Mouse (Mus musculus): ENCODE results near the gene Ppm1m. TPM values are rescaled to one million over a fixed set of nuclear protein-coding genes. Genes with fewer than 3 reads are reported as not detected.
"Not testable (repeated sequence)": the region's sequence is repeated elsewhere in the genome, so short reads cannot be mapped to it uniquely, and the experiment has no call there.

Ppm1m gene
- polyA plus RNA-seq, 1 experiment from 2014 or later: 57.2 TPM

DNA sequence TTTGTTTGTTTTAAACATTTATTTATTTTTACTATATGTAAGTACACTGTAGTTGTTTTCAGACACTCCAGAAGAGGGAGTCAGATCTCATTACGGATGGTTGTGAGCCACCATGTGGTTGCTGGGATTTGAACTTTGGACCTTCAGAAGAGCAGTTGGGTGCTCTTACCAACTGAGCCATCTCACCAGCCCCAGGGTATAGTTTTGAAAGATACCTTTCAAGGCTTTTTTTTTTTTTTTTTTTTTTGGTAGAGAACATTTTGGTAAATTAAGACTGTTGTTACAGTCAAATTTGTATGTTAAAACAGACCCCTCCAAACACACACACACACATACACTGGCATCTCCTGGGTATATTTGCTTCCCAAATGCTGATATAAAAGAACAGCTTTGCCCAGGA is 30.5 kb downstream of the Ppm1m start:
- not testable (repeated sequence) for H3K9ac ChIP-seq; H3K27me3 ChIP-seq; ATAC-seq (ENCODE audit: insufficient number of reproducible peaks, insufficient read depth, low FRiP score, low TSS enrichment); H3K36me3 ChIP-seq; H3K9me3 ChIP-seq; H3K4me3 ChIP-seq; H3K27ac ChIP-seq; H3K4me2 ChIP-seq (replicated peaks)
- H3K4me1 ChIP-seq: peaks cover 20% of the 10 kb centered on the region
- WGBS: 86% methylated on average over 1 of the region's 1 CpGs

DNA sequence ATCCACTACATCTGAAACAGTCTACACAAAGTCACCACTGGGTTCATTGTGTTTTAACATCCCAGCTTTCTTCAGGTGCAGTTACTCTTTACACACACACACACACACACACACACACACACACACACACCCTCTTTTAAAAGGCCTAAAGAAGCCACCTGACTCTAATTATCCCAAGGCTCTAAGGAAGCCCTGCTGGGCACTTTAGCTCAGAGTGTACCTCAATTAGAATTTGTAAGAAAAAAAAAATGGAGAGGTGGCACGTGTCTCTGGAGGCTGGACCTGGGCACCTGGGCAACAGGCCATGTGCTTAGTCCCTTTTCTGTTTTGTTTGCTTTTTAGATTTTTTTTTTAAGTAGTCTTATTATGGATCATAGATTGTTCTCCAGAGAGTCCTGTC is 31.8 kb downstream of the Ppm1m start:
- Histone ChIP-seq H3K36me3 (no peaks in the 10 kb centered on the region), H3K4me1 (peaks cover 8% of the 10 kb centered on the region), H3K9me3 (no peaks in the 10 kb centered on the region), H3K27ac (no peak overlapping the region), H3K27me3 (no peaks in the 10 kb centered on the region), H3K9ac (no peak overlapping the region), H3K4me3 (no peak overlapping the region), H3K4me2 (replicated peaks) (no peak overlapping the region)
- WGBS: 37% methylated on average over 1 of the region's 1 CpGs
- ATAC-seq (ENCODE audit: insufficient number of reproducible peaks, insufficient read depth, low FRiP score, low TSS enrichment): no peak

DNA sequence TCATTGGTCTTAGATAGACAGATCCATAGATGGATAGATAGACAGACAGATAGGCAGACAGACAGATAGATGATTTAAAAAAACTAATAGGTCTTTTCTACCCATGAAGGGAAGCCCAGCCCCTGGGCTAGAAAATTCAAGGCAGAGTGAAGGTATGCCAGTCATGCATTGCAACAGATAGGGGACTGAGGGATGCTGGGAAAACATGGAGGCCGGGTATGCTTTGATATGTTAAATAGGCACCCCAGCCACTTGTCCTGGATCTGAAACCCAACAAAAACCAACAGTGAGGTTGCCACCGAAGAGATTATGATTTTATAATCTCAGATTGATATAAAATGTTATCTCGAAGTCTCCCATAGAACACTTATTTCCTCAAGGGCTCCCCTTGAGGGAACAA is 32.3 kb downstream of the Ppm1m start:
- Histone ChIP-seq H3K9ac (no peak overlapping the region), H3K4me1 (peaks cover 8% of the 10 kb centered on the region), H3K4me3 (no peak overlapping the region), H3K27ac (no peak overlapping the region), H3K27me3 (no peaks in the 10 kb centered on the region), H3K36me3 (no peaks in the 10 kb centered on the region), H3K9me3 (no peaks in the 10 kb centered on the region), H3K4me2 (replicated peaks) (no peak overlapping the region)
- WGBS: 83% methylated on average over 3 of the region's 3 CpGs
- ATAC-seq (ENCODE audit: insufficient number of reproducible peaks, insufficient read depth, low FRiP score, low TSS enrichment): no peak

DNA sequence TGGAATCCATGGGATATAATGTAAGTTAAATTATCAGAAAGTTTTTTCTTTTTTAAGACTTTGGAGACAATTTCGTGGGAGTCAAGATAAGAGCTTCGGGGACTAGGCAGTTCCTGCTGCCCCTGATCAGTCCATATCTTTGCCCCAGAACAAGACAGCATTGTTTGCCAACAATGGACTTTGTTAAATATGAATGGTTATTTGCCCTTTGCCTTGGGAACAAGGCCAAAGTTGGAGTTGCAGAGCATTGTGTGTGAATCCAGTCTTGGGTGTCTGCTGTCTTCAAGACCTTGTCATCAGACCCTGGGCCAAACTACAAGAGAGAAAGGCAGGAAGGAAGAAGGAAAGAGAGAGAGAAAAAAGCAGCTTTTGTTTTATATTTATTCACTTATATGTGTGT is 32.8 kb downstream of the Ppm1m start:
- no peak for ATAC-seq (ENCODE audit: insufficient number of reproducible peaks, insufficient read depth, low FRiP score, low TSS enrichment)
- WGBS: 84% methylated on average over 2 of the region's 2 CpGs
- Histone ChIP-seq H3K4me1 (peaks cover 8% of the 10 kb centered on the region), H3K4me3 (no peak overlapping the region), H3K9me3 (no peaks in the 10 kb centered on the region), H3K27me3 (no peaks in the 10 kb centered on the region), H3K9ac (no peak overlapping the region), H3K27ac (no peak overlapping the region), H3K36me3 (no peaks in the 10 kb centered on the region), H3K4me2 (replicated peaks) (no peak overlapping the region)

DNA sequence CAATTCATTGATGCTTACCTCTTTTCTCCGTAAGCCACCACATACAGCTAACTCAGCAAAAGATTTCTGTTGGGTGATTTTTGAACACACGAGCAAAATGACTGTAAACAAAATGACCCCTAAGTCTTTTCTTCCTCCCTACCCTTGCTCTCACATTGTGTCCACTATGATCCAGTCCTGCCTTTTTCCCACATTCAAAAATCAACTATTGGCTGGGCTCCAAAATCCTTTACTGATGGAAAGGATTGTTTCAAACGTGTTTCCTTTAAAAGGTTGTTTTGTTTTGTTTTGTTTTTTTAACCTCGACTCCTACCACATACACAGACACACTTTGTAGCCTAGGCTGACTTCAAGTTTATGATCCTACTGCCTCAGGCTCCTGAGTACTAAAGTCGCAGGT is 39.1 kb downstream of the Ppm1m start:
- Histone ChIP-seq H3K9ac (peak overlapping the region; percentile 52; the same call in 1 of the 2 replicates), H3K9me3 (no peaks in the 10 kb centered on the region), H3K27me3 (no peaks in the 10 kb centered on the region), H3K4me1 (no peaks in the 10 kb centered on the region), H3K36me3 (no peaks in the 10 kb centered on the region), H3K4me3 (peak overlapping the region; percentile 50), H3K4me2 (replicated peaks) (peak overlapping the region; percentile 56), H3K27ac (peak overlapping the region; percentile 87)
- WGBS: 44% methylated on average over 5 of the region's 5 CpGs
- ATAC-seq (ENCODE audit: insufficient number of reproducible peaks, insufficient read depth, low FRiP score, low TSS enrichment): no peak

DNA sequence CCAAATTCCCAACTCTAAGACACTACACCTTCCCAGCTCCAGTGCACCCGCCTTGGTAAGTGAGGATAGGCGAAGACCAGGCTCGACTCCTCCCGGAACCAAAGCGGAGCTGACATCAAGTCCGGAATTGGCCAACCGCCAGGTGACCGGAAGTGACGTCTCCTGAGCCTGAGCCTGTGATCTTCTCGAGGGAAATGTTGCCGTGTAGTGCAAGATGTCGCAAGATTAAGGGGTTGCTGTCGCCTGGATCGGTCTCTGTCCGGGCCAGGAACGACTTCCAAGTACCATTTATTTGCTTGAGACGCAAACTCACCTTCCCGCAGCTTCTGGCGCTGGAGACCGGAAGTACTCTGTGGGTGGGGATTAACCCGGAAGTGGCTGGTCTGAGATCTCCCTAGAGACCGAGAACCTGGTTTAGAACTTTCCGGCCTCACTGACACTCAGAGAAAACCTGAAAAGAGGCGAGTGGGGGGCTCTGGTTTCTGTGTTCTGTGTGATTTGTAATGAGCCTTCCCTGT is 39.7 kb downstream of the Ppm1m start:
- peak overlapping the region; percentile 56 for H3K4me2 ChIP-seq (replicated peaks)
- ATAC-seq (ENCODE audit: insufficient number of reproducible peaks, insufficient read depth, low FRiP score, low TSS enrichment): 0 out of 2 replicates have a peak, but pooled peaks have one; percentile 19
- no peaks in the 10 kb centered on the region for H3K9me3 ChIP-seq
- no peaks in the 10 kb centered on the region for H3K4me1 ChIP-seq
- H3K9ac ChIP-seq: peak overlapping the region; percentile 52
- H3K27ac ChIP-seq: peak overlapping the region; percentile 87
- WGBS: 2% methylated on average over 24 of the region's 24 CpGs
- H3K36me3 ChIP-seq: no peaks in the 10 kb centered on the region
- H3K4me3 ChIP-seq: peak overlapping the region; percentile 50
- no peaks in the 10 kb centered on the region for H3K27me3 ChIP-seq

DNA sequence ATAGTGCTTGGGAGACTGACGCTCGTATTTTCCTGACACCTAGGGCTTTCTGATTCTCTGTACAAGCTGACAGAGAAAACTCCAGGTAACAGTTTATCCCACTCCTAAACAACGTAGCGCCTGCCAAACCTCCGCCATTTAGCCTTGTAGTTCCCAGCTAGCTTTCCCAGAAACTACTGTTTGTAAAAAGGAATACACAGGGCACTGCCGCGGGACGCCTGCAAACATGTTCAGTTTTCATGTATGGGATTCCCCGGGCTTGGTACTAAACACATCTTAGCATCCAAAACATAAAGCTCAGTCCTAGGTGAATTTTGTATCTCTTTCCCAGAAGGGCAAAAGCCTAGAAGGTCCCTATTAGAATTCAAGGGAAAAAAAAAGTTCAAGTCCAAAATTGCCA is 40.3 kb downstream of the Ppm1m start:
- H3K27me3 ChIP-seq: no peaks in the 10 kb centered on the region
- ATAC-seq (ENCODE audit: insufficient number of reproducible peaks, insufficient read depth, low FRiP score, low TSS enrichment): no peak
- no peaks in the 10 kb centered on the region for H3K4me1 ChIP-seq
- no peak overlapping the region for H3K27ac ChIP-seq
- peak overlapping the region; percentile 56; the same call in 1 of the 2 replicates for H3K4me2 ChIP-seq (replicated peaks)
- H3K4me3 ChIP-seq: no peak overlapping the region
- no peaks in the 10 kb centered on the region for H3K36me3 ChIP-seq
- 82% methylated on average over 9 of the region's 9 CpGs for WGBS
- H3K9ac ChIP-seq: no peak overlapping the region
- H3K9me3 ChIP-seq: no peaks in the 10 kb centered on the region

DNA sequence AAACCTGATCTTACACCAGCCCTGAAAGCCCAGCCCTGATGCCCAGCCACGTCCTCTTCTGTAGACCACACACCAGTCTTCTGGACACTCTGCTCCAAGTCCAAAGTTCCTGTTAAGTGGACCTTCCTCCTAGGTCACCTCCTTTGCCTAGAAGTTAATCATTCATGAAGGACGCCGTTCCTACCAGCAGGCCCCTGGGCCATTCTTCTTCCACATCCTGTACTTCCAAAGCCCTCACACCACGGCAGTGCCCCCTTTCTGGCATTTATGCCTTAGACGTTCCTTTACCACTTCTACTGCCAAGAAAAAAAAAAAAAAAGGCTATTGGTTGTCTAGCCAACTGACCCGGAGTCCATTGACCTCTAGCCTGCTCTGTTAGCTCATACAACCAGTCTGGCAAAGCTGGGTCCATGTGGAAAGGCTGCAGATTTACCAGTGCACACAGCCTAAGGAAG is 41.5 kb downstream of the Ppm1m start, which contains the start of gene Glyctk:
Gene Glyctk, minus strand, starts transcription at position 102 of the 455 bp plus-strand sequence.
- no peak within 1 kb of the TSS for H3K9ac ChIP-seq
- H3K27ac ChIP-seq: no peak within 1 kb of the TSS
- no peak within 1 kb of the TSS for H3K4me3 ChIP-seq
- no peak within 1 kb of the TSS for H3K4me2 ChIP-seq (replicated peaks)
- no peaks in the 10 kb centered on the region for H3K4me1 ChIP-seq
- H3K9me3 ChIP-seq: no peaks in the 10 kb centered on the region
- 82% methylated on average over 6 of the region's 6 CpGs for WGBS
- H3K27me3 ChIP-seq: no peaks in the 10 kb centered on the region
- ATAC-seq (ENCODE audit: insufficient number of reproducible peaks, insufficient read depth, low FRiP score, low TSS enrichment): no peak
- H3K36me3 ChIP-seq: no peaks in the 10 kb centered on the region

DNA sequence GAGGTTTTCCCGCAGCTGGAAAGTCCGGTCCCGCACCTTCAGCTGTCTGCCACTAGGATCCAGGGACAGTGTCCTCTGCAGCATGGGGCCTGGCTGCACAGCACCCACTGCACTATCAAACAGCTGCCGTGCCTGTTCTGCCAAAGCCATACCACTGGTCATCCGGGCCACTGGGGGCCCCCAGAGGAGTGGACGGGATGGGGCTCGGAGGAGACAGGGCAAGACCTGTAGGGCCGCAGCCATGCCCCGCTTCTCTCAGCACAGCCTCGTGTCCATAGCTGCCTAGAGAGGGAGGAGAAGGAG is 42.0 kb downstream of the Ppm1m start:
- Histone ChIP-seq H3K36me3 (no peaks in the 10 kb centered on the region), H3K27ac (no peak overlapping the region), H3K4me1 (no peaks in the 10 kb centered on the region), H3K9ac (no peak overlapping the region), H3K27me3 (no peaks in the 10 kb centered on the region), H3K9me3 (no peaks in the 10 kb centered on the region), H3K4me3 (no peak overlapping the region), H3K4me2 (replicated peaks) (no peak overlapping the region)
- ATAC-seq (ENCODE audit: insufficient number of reproducible peaks, insufficient read depth, low FRiP score, low TSS enrichment): no peak
- WGBS: 84% methylated on average over 10 of the region's 10 CpGs

DNA sequence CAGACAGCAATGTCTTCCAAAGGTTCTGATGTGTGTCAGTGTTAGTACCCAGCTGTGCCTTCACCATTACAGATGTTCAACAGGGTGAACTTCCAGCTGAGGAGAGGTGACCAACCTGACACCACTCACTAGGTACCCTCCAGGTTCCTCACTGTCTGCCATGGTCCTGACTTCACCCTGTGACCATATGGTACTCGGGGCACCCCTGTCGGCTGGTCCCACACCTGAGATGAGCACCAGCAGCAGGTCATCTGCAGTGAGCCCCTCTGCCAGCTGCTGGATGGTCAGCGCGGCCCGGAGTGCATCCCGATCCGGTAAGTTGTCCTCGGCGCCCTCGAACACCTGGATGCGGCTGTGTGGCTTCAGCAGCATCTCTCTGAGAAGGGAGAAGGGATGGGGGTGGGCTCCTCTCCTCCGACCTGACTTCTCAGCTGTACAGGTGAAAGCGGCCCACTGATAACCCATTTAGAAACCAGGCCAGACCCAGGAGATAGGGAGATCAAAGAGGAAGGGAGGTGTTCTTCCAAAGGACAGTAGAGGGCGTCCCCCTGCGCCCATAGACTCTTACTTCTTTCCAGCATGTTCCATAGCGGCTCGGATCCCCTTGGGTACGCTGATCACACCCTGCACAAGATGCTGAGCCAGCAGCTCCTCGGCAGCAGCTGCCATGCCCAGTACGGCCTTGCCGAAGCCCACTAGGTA is 42.5 kb downstream of the Ppm1m start:
- H3K9me3 ChIP-seq: no peaks in the 10 kb centered on the region
- H3K9ac ChIP-seq: no peak overlapping the region
- ATAC-seq (ENCODE audit: insufficient number of reproducible peaks, insufficient read depth, low FRiP score, low TSS enrichment): no peak
- WGBS: 75% methylated on average over 21 of the region's 21 CpGs
- no peak overlapping the region for H3K27ac ChIP-seq
- no peaks in the 10 kb centered on the region for H3K36me3 ChIP-seq
- no peak overlapping the region for H3K4me2 ChIP-seq (replicated peaks)
- no peaks in the 10 kb centered on the region for H3K4me1 ChIP-seq
- H3K4me3 ChIP-seq: no peak overlapping the region
- H3K27me3 ChIP-seq: no peaks in the 10 kb centered on the region

DNA sequence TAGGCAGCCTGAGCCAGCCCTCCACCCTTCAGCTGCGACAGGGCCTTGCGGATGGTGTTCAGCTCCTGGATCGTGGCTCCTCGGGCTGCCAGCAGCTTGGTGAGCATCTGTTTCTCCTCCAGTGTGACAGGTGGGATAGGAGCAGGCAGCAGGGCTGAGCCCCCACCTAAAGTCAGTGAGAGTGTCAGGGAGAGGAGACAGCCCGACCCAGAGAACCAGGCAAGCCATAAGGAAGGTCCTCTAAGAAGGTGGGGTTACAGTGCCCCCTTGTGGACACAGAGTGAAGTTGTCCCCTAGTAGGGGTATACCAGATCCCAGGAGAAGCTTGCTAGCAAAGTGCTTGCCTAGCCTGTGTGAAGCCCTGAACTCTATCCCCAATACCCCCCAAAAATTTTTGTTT is 43.1 kb downstream of the Ppm1m start:
- Histone ChIP-seq H3K9me3 (no peaks in the 10 kb centered on the region), H3K27me3 (peaks cover 1% of the 10 kb centered on the region; the same call in 1 of the 2 replicates), H3K4me3 (no peak overlapping the region), H3K4me1 (no peaks in the 10 kb centered on the region), H3K36me3 (no peaks in the 10 kb centered on the region), H3K9ac (no peak overlapping the region), H3K4me2 (replicated peaks) (no peak overlapping the region), H3K27ac (no peak overlapping the region)
- 64% methylated on average over 5 of the region's 5 CpGs for WGBS
- no peak for ATAC-seq (ENCODE audit: insufficient number of reproducible peaks, insufficient read depth, low FRiP score, low TSS enrichment)

DNA sequence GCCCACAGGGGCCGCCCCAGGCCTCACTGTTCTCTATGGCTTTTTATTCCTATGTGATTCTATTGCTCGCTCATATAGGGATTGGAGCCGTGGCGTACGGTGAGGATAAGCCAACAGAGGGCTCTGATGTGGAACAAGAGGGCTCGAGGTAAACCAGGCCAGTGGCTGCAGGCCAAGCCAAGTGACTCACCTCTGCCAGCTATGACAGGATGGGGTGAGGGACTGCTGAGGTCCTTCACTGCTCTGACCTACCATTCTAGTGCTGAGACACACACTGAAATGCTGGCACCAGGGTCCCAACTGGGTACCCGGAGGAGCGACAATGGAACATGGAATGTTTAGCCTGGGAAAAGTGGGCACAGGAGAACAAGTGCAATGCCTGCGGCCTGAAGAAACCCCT is 45.4 kb downstream of the Ppm1m start:
- no peaks in the 10 kb centered on the region for H3K36me3 ChIP-seq
- 82% methylated on average over 9 of the region's 9 CpGs for WGBS
- no peaks in the 10 kb centered on the region for H3K9me3 ChIP-seq
- H3K4me1 ChIP-seq: peaks cover 3% of the 10 kb centered on the region; the same call in 1 of the 2 replicates
- H3K4me2 ChIP-seq (replicated peaks): no peak overlapping the region
- peaks cover 21% of the 10 kb centered on the region for H3K27me3 ChIP-seq
- H3K9ac ChIP-seq: no peak overlapping the region
- ATAC-seq (ENCODE audit: insufficient number of reproducible peaks, insufficient read depth, low FRiP score, low TSS enrichment): no peak
- H3K27ac ChIP-seq: no peak overlapping the region
- no peak overlapping the region for H3K4me3 ChIP-seq
